Mouse (Mus musculus) layer of hippocampus, postnatal 36 days (tissue): ENCODE measurements around the gene Hpca. TPM values are rescaled to one million over a fixed set of nuclear protein-coding genes. Genes with fewer than 3 reads are reported as not detected.

Experiments
- total RNA-seq, 2 experiments: library from RNA; stranded (reverse); gene quantifications; 2 replicates each; pipeline ENCODE4 v1.2.3; 2021

Hpca gene
- total RNA-seq, 2 experiments from 2014 or later = 2,384 to 2,720 TPM

Other genes starting within 250 kb of the Hpca start
- gene Trim62, start 238.5 kb downstream of the Hpca start, total RNA-seq = 10 to 100 TPM; 13.9 to 14.2 TPM
- gene Azin2, start 159.6 kb downstream of the Hpca start, total RNA-seq = 10 to 100 TPM; 38.7 to 39.5 TPM
- gene Ak2, start 130.1 kb downstream of the Hpca start, total RNA-seq = 10 to 100 TPM; 26.3 to 26.9 TPM
- 10 to 100 TPM; 40.7 to 45.9 TPM for gene Rnf19b, start 63.8 kb downstream of the Hpca start, total RNA-seq
- gene Tmem54, start 16.5 kb downstream of the Hpca start, total RNA-seq = not detected
- gene Fndc5, start 15.0 kb upstream of the Hpca start, total RNA-seq = 10 to 100 TPM; 76.2 to 78.0 TPM
- gene S100pbp, start 67.7 kb upstream of the Hpca start, total RNA-seq = 10 to 100 TPM; 31.8 to 34.8 TPM
- gene Yars, start 67.7 kb upstream of the Hpca start, total RNA-seq = 10 to 100 TPM; 84.4 to 95.9 TPM
- 1 to 10 TPM; 5.8 TPM for gene C77080, start 139.4 kb upstream of the Hpca start, total RNA-seq
- 1 to 10 TPM in 1 of 2 experiments, under 1 TPM in 1; 0.56 to 1.1 TPM for gene Sync, start 165.6 kb upstream of the Hpca start, total RNA-seq
- 100 to 1,000 TPM; 123 to 129 TPM for gene Rbbp4, start 213.3 kb upstream of the Hpca start, total RNA-seq
- gene Zbtb8os, start 213.7 kb upstream of the Hpca start, total RNA-seq = 10 to 100 TPM; 29.4 to 35.8 TPM